In genomic region chr2:121289730-121290540, GRCm38 (mm10) we compare ENCODE assay signal across 8 mouse cellular contexts. TPM values are rescaled to one million over a fixed set of nuclear protein-coding genes. Genes with fewer than 3 reads are reported as not detected.
DNase-seq lines count a peak whose midpoint lies in the region; ATAC-seq and TF ChIP-seq lines count a peak whose summit lies in the region.

No protein-coding gene starts in this region.

- DNase-seq in thymus, adult 2 months, result peak; percentile 27
- no peak for DNase-seq in thymus, postnatal 10 days (ENCODE audit: low spot score in 2 of 2)
- no peak for DNase-seq in hindbrain, embryonic 14.5 days (ENCODE audit: low spot score)
- no peak for DNase-seq in spleen, postnatal 4 days (ENCODE audit: low spot score in 2 of 2)
- DNase-seq in ovary, postnatal 10 days (ENCODE audit: low spot score), result no peak

- H3K27ac ChIP-seq in thymus, adult 2 months (ENCODE audit: control insufficient read depth, insufficient read depth, low read length), result no peak overlapping the region
- H3K27ac ChIP-seq in hindbrain, embryonic 14.5 days, result peak overlapping the region; percentile 91; the same call in 1 of the 2 replicates
- H3K27ac ChIP-seq in midbrain, embryonic 16.5 days (ENCODE audit: low read length), result peak overlapping the region; percentile 94

- no peak for TF ChIP-seq POLR2A in thymus, adult 2 months (IDR thresholded peaks at IDR 0.05; ENCODE audit: control insufficient read depth, extremely low read depth, insufficient read depth, low read length, poor library complexity)

- H3K4me3 ChIP-seq in erythroblast, embryonic 14.5 days (replicated peaks), result peak overlapping the region; percentile 69
- H3K4me3 ChIP-seq in thymus, adult 2 months (ENCODE audit: control insufficient read depth, insufficient read depth, low read length), result peak overlapping the region; percentile 43
- H3K4me3 ChIP-seq in hindbrain, embryonic 14.5 days (replicated peaks; ENCODE audit: low read length), result peak overlapping the region; percentile 60
- peak overlapping the region; percentile 58 for H3K4me3 ChIP-seq in midbrain, embryonic 16.5 days (ENCODE audit: low read depth, low read length)

- 8% methylated on average over 36 of the region's 36 CpGs for WGBS in thymus, adult 2 months
- WGBS in hindbrain, embryonic 14.5 days, result 3% methylated on average over 36 of the region's 36 CpGs
- WGBS in midbrain, embryonic 16.5 days, result 2% methylated on average over 36 of the region's 36 CpGs

- TF ChIP-seq CTCF in thymus, adult 2 months (IDR thresholded peaks at IDR 0.05; ENCODE audit: borderline replicate concordance, control insufficient read depth, extremely low read depth, insufficient read depth, low read length, poor library complexity), result 0 out of 2 replicates have a peak, but pooled peaks have one; percentile 14

- ATAC-seq in erythroblast, adult 5-6 weeks (replicated peaks; ENCODE audit: low FRiP score, poor library complexity, severe bottlenecking), result no peak
- peak; percentile 66 for ATAC-seq in hindbrain, embryonic 14.5 days (ENCODE audit: low FRiP score)
- peak; percentile 72; the same call in 1 of the 2 replicates for ATAC-seq in midbrain, embryonic 16.5 days

- peaks cover 85% of the 10 kb centered on the region for H3K27me3 ChIP-seq in erythroblast, embryonic 14.5 days (ENCODE audit: control insufficient read depth)
- H3K27me3 ChIP-seq in thymus, adult 2 months (ENCODE audit: control insufficient read depth, insufficient read depth, low read length), result peaks cover 5% of the 10 kb centered on the region; the same call in 1 of the 2 replicates
- H3K27me3 ChIP-seq in hindbrain, embryonic 14.5 days (ENCODE audit: control insufficient read depth, insufficient read depth, low read length), result no peaks in the 10 kb centered on the region
- no peaks in the 10 kb centered on the region for H3K27me3 ChIP-seq in midbrain, embryonic 16.5 days (ENCODE audit: control insufficient read depth, insufficient read depth, low read depth, low read length)

- peak overlapping the region; percentile 75 for H3K4me2 ChIP-seq in hindbrain, embryonic 14.5 days (replicated peaks)
- H3K4me2 ChIP-seq in midbrain, embryonic 16.5 days (ENCODE audit: low read length), result peak overlapping the region; percentile 73

- H3K36me3 ChIP-seq in erythroblast, embryonic 14.5 days (ENCODE audit: control insufficient read depth), result no peaks in the 10 kb centered on the region
- no peaks in the 10 kb centered on the region for H3K36me3 ChIP-seq in thymus, adult 2 months (ENCODE audit: control insufficient read depth, insufficient read depth, low read length)
- no peaks in the 10 kb centered on the region for H3K36me3 ChIP-seq in hindbrain, embryonic 14.5 days (replicated peaks; ENCODE audit: control insufficient read depth, insufficient read depth)
- no peaks in the 10 kb centered on the region for H3K36me3 ChIP-seq in midbrain, embryonic 16.5 days (ENCODE audit: control insufficient read depth, insufficient read depth, low read length)

- H3K9ac ChIP-seq in hindbrain, embryonic 14.5 days, result peak overlapping the region; percentile 62
- peak overlapping the region; percentile 67 for H3K9ac ChIP-seq in midbrain, embryonic 16.5 days (ENCODE audit: low read depth, low read length)

- H3K4me1 ChIP-seq in erythroblast, embryonic 14.5 days (ENCODE audit: control insufficient read depth), result peaks cover 25% of the 10 kb centered on the region
- H3K4me1 ChIP-seq in thymus, adult 2 months (replicated peaks; ENCODE audit: control insufficient read depth, insufficient read depth, low read length), result peaks cover 19% of the 10 kb centered on the region
- H3K4me1 ChIP-seq in hindbrain, embryonic 14.5 days (replicated peaks; ENCODE audit: control insufficient read depth, insufficient read depth, low read length), result peaks cover 42% of the 10 kb centered on the region
- H3K4me1 ChIP-seq in midbrain, embryonic 16.5 days (ENCODE audit: control insufficient read depth, insufficient read depth, low read length), result peaks cover 40% of the 10 kb centered on the region

- no peaks in the 10 kb centered on the region for H3K9me3 ChIP-seq in erythroblast, embryonic 14.5 days (ENCODE audit: control insufficient read depth, low read length)
- H3K9me3 ChIP-seq in hindbrain, embryonic 14.5 days (ENCODE audit: control insufficient read depth, low read length), result no peaks in the 10 kb centered on the region
- no peaks in the 10 kb centered on the region for H3K9me3 ChIP-seq in midbrain, embryonic 16.5 days (replicated peaks; ENCODE audit: control insufficient read depth, low read length, poor library complexity, severe bottlenecking)

RNA-seq across cellular contexts. Expression of gene Map1a, which starts 0.5 kb away (rescaled TPM):
- 0.02 and 0.03 TPM in 2 replicates for polyA plus RNA-seq in erythroblast, embryonic 14.5 days (2012)
- not detected in 2 replicates for total RNA-seq in erythroblast, adult 5-6 weeks (2015; ENCODE audit: low replicate concordance)
- total RNA-seq in erythroblast, adult 5-6 weeks (2017; ENCODE audit: low replicate concordance), result 0.14 TPM in 1 of 2 replicates, not detected in the other
- polyA plus RNA-seq in thymus, adult 2 months (2012; rRNA removed), result 1.1 TPM in 2 replicates
- 50.1 and 57.2 TPM in 2 replicates for polyA plus RNA-seq in hindbrain, embryonic 14.5 days (2014; fragmentation: Nextera tagmentation; extraction: Ambion mirVana)
- 17.0 and 20.1 TPM in 2 replicates for polyA plus RNA-seq in midbrain, embryonic 16.5 days (2015; fragmentation: Nextera tagmentation; extraction: Ambion mirVana)

RNA-seq across cellular contexts. Expression of gene Trp53bp1, which starts 18.7 kb away (rescaled TPM):
- polyA plus RNA-seq in erythroblast, embryonic 14.5 days (2012), result 2.9 and 3.1 TPM in 2 replicates
- total RNA-seq in erythroblast, adult 5-6 weeks (2015; ENCODE audit: low replicate concordance), result 11.1 and 27.9 TPM in 2 replicates
- 44.8 and 96.0 TPM in 2 replicates for total RNA-seq in erythroblast, adult 5-6 weeks (2017; ENCODE audit: low replicate concordance)
- polyA plus RNA-seq in thymus, adult 2 months (2012; rRNA removed), result 38.9 and 39.5 TPM in 2 replicates
- polyA plus RNA-seq in hindbrain, embryonic 14.5 days (2014; fragmentation: Nextera tagmentation; extraction: Ambion mirVana), result 165 and 170 TPM in 2 replicates
- polyA plus RNA-seq in midbrain, embryonic 16.5 days (2015; fragmentation: Nextera tagmentation; extraction: Ambion mirVana), result 170 and 193 TPM in 2 replicates
